10 mouse cellular contexts compared by ENCODE assay signal in the genomic region with DNA sequence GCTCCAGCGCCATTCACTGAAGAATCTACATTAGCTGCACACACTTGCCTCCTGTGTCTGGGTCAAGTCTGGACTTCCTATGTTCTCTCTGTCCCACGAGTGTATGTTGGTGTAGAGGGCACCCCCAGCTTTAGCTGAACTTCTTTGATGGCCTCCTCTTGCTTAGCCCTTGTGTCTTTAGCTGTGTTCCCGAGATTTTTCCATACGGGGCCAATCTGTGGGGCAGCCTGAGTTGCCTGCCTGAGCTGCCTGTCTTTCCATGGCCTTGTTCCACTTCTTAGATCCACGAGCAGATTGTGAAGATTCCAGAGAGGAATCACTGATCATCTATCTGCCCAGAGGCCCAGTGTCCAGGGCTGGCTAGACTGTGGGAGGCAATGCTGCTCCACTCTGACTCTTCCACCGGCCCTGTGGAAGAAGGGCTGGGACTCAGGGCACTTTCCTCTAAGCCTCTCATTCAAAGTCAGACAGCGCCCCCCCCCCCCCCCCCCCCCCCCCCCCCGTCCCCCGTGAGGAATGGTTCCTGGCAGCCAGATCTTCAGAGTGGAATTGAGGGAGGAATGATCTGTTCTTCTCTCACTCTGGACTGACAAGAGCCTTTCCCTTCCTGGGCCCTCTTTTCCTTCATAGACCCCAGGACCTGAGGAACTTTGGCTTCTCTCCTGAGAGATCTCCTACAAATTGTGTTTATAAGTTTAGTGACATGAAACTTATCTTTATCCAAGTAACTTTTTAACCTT. TPM values are rescaled to one million over a fixed set of nuclear protein-coding genes. Genes with fewer than 3 reads are reported as not detected.
DNase-seq lines count a peak whose midpoint lies in the region; ATAC-seq and TF ChIP-seq lines count a peak whose summit lies in the region.
"Had no signal": no experiment of that assay in that cellular context is flagged by ENCODE, and none has a peak within 500 bp of the region (broad histone marks: within the 10 kb centered on the region; RNA-seq: fewer than 3 reads in every experiment).

No protein-coding gene starts in this region.

- no peaks in the 10 kb centered on the region for H3K36me3 ChIP-seq in kidney, embryonic 16.5 days (ENCODE audit: insufficient read depth, low read length)
- H3K36me3 ChIP-seq in embryonic facial prominence, embryonic 14.5 days (ENCODE audit: control insufficient read depth, insufficient read depth, low read length) = no peaks in the 10 kb centered on the region
- no peaks in the 10 kb centered on the region for H3K36me3 ChIP-seq in neural tube, embryonic 12.5 days

- H3K27ac ChIP-seq in kidney, embryonic 16.5 days (ENCODE audit: low read length) = peak overlapping the region; percentile 89
- peak overlapping the region; percentile 94 for H3K27ac ChIP-seq in embryonic facial prominence, embryonic 14.5 days (replicated peaks; ENCODE audit: low read depth, low read length)
- 0 out of 2 replicates have a peak overlapping the region, but pooled peaks have one; percentile 7 for H3K27ac ChIP-seq in neural tube, embryonic 12.5 days
- no peak overlapping the region for H3K27ac ChIP-seq in left cerebral cortex, adult 2 months

- no peak overlapping the region; the same call in 1 of the 2 replicates for H3K4me2 ChIP-seq in kidney, embryonic 16.5 days (replicated peaks; ENCODE audit: low read depth, low read length)
- peak overlapping the region; percentile 33 for H3K4me2 ChIP-seq in embryonic facial prominence, embryonic 14.5 days (ENCODE audit: low read depth, low read length)
- peak overlapping the region; percentile 25; the same call in 1 of the 2 replicates for H3K4me2 ChIP-seq in neural tube, embryonic 12.5 days (replicated peaks)

- TF ChIP-seq CTCF in left cerebral cortex, adult 2 months (IDR thresholded peaks at IDR 0.05) = no peak

- WGBS in kidney, embryonic 16.5 days = 36% methylated on average over 6 of the region's 9 CpGs
- 38% methylated on average over 5 of the region's 9 CpGs for WGBS in embryonic facial prominence, embryonic 14.5 days
- 46% methylated on average over 6 of the region's 9 CpGs for whole genome bisulfite sequencing in neural tube, embryonic 12.5 days

- peak overlapping the region; percentile 4; the same call in 1 of the 2 replicates for H3K9ac ChIP-seq in kidney, embryonic 16.5 days (replicated peaks; ENCODE audit: low read length)
- H3K9ac ChIP-seq in embryonic facial prominence, embryonic 14.5 days (ENCODE audit: low read depth, low read length) = 0 out of 2 replicates have a peak overlapping the region, but pooled peaks have one; percentile 27
- H3K9ac ChIP-seq in neural tube, embryonic 12.5 days = no peak overlapping the region

- H3K27me3 ChIP-seq in kidney, embryonic 16.5 days (ENCODE audit: insufficient read depth, low read length) = no peaks in the 10 kb centered on the region
- H3K27me3 ChIP-seq in embryonic facial prominence, embryonic 14.5 days (replicated peaks; ENCODE audit: control insufficient read depth, insufficient read depth, low read length) = no peaks in the 10 kb centered on the region
- H3K27me3 ChIP-seq in neural tube, embryonic 12.5 days (replicated peaks) = no peaks in the 10 kb centered on the region

- H3K4me1 ChIP-seq in kidney, embryonic 16.5 days (ENCODE audit: insufficient read depth, low read length) = peaks cover 3% of the 10 kb centered on the region; the same call in 1 of the 2 replicates
- peaks cover 5% of the 10 kb centered on the region for H3K4me1 ChIP-seq in embryonic facial prominence, embryonic 14.5 days (ENCODE audit: control insufficient read depth, insufficient read depth, low read length)
- peaks cover 5% of the 10 kb centered on the region for H3K4me1 ChIP-seq in neural tube, embryonic 12.5 days

- ATAC-seq in kidney, embryonic 16.5 days (ENCODE audit: low FRiP score, low TSS enrichment) = 0 out of 2 replicates have a peak, but pooled peaks have one; percentile 37
- no peak for ATAC-seq in embryonic facial prominence, embryonic 14.5 days (ENCODE audit: low read depth)
- no peak for ATAC-seq in neural tube, embryonic 12.5 days (ENCODE audit: low FRiP score, low read depth)

- no peaks in the 10 kb centered on the region for H3K9me3 ChIP-seq in kidney, embryonic 16.5 days (ENCODE audit: low read length)
- no peaks in the 10 kb centered on the region for H3K9me3 ChIP-seq in embryonic facial prominence, embryonic 14.5 days (ENCODE audit: control insufficient read depth, low read length)
- no peaks in the 10 kb centered on the region for H3K9me3 ChIP-seq in neural tube, embryonic 12.5 days

- intact Hi-C loops in left cerebral cortex, adult 2 months (cut with DNase I) = loop anchor here (10.0 kb wide), 1 partner anchor 966 kb away; no protein-coding TSS in a partner anchor

- no peak for DNase-seq in kidney, postnatal 36 days
- DNase-seq in embryonic facial prominence, embryonic 14.5 days (ENCODE audit: low spot score) = no peak
- peak; percentile 36 to 51 for DNase-seq in kidney, postnatal 4 days
- no peak for DNase-seq in gastrocnemius, adult 8-10 months (ENCODE audit: low spot score in 2 of 2)
- no peak for DNase-seq in left cerebral cortex, adult 2 months (ENCODE audit: extremely low spot score in 1 of 2, low spot score in 2 of 2)
- DNase-seq in right cerebral cortex, postnatal 36 days (ENCODE audit: low spot score in 2 of 2) = no peak

- H3K4me3 ChIP-seq in kidney, embryonic 16.5 days (ENCODE audit: low read length) = no peak overlapping the region
- no peak overlapping the region for H3K4me3 ChIP-seq in embryonic facial prominence, embryonic 14.5 days (ENCODE audit: low read depth, low read length)
- no peak overlapping the region for H3K4me3 ChIP-seq in neural tube, embryonic 12.5 days
- no peak overlapping the region for H3K4me3 ChIP-seq in left cerebral cortex, adult 2 months

RNA-seq across cellular contexts. Expression of gene Gm17387, which starts 12.1 kb away (rescaled TPM):
- not detected in 2 replicates for polyA plus RNA-seq in kidney, embryonic 16.5 days (2015; fragmentation: Nextera tagmentation; extraction: Ambion mirVana)
- not detected in 2 replicates for polyA plus RNA-seq in embryonic facial prominence, embryonic 14.5 days (2014; fragmentation: Nextera tagmentation; extraction: Ambion mirVana)
- not detected in 2 replicates for polyA plus RNA-seq in neural tube, embryonic 12.5 days (2016; fragmentation: Nextera tagmentation; extraction: Ambion mirVana)
- not detected for total RNA-seq in gastrocnemius, adult 8-10 months (2022)
- total RNA-seq in left cerebral cortex, adult 2 months (2021) = not detected
- total RNA-seq: megakaryocyte progenitor cell, adult 5-6 weeks had no signal
- polyA plus RNA-seq: testis, adult 2 months had no signal

RNA-seq across cellular contexts. Expression of gene B4galnt4, which starts 19.9 kb away (rescaled TPM):
- 13.2 and 13.9 TPM in 2 replicates for polyA plus RNA-seq in kidney, embryonic 16.5 days (2015; fragmentation: Nextera tagmentation; extraction: Ambion mirVana)
- 6.6 and 10.3 TPM in 2 replicates for polyA plus RNA-seq in embryonic facial prominence, embryonic 14.5 days (2014; fragmentation: Nextera tagmentation; extraction: Ambion mirVana)
- 40.8 and 41.5 TPM in 2 replicates for polyA plus RNA-seq in neural tube, embryonic 12.5 days (2016; fragmentation: Nextera tagmentation; extraction: Ambion mirVana)
- under 1 TPM in 2 of 4 experiments, not detected in 2; 0.20 to 0.59 TPM for total RNA-seq in gastrocnemius, adult 8-10 months (2022)
- total RNA-seq in left cerebral cortex, adult 2 months (2021) = 10 to 100 TPM; 87.4 to 95.9 TPM

RNA-seq across cellular contexts. Expression of gene Ifitm6, which starts 23.3 kb away (rescaled TPM):
- polyA plus RNA-seq in kidney, embryonic 16.5 days (2015; fragmentation: Nextera tagmentation; extraction: Ambion mirVana) = 0.94 and 1.5 TPM in 2 replicates
- polyA plus RNA-seq in embryonic facial prominence, embryonic 14.5 days (2014; fragmentation: Nextera tagmentation; extraction: Ambion mirVana) = 1.6 and 2.1 TPM in 2 replicates
- 0.42 and 0.54 TPM in 2 replicates for polyA plus RNA-seq in neural tube, embryonic 12.5 days (2016; fragmentation: Nextera tagmentation; extraction: Ambion mirVana)
- total RNA-seq in gastrocnemius, adult 8-10 months (2022) = not detected
- under 1 TPM in 1 of 2 experiments, not detected in 1; 0.57 TPM for total RNA-seq in left cerebral cortex, adult 2 months (2021)

RNA-seq across cellular contexts. Expression of gene Ifitm3, which starts 30.5 kb away (rescaled TPM):
- polyA plus RNA-seq in kidney, embryonic 16.5 days (2015; fragmentation: Nextera tagmentation; extraction: Ambion mirVana) = 210 and 234 TPM in 2 replicates
- polyA plus RNA-seq in embryonic facial prominence, embryonic 14.5 days (2014; fragmentation: Nextera tagmentation; extraction: Ambion mirVana) = 170 and 178 TPM in 2 replicates
- polyA plus RNA-seq in neural tube, embryonic 12.5 days (2016; fragmentation: Nextera tagmentation; extraction: Ambion mirVana) = 23.9 and 29.2 TPM in 2 replicates
- 10 to 100 TPM; 20.8 to 38.8 (median 27.1) TPM for total RNA-seq in gastrocnemius, adult 8-10 months (2022)
- 10 to 100 TPM; 10.9 to 16.7 TPM for total RNA-seq in left cerebral cortex, adult 2 months (2021)

RNA-seq across cellular contexts. Expression of gene Pkp3, which starts 37.0 kb away (rescaled TPM):
- polyA plus RNA-seq in kidney, embryonic 16.5 days (2015; fragmentation: Nextera tagmentation; extraction: Ambion mirVana) = 9.2 and 10.5 TPM in 2 replicates
- polyA plus RNA-seq in embryonic facial prominence, embryonic 14.5 days (2014; fragmentation: Nextera tagmentation; extraction: Ambion mirVana) = 30.0 and 33.5 TPM in 2 replicates
- 1.6 and 3.1 TPM in 2 replicates for polyA plus RNA-seq in neural tube, embryonic 12.5 days (2016; fragmentation: Nextera tagmentation; extraction: Ambion mirVana)
- total RNA-seq in gastrocnemius, adult 8-10 months (2022) = not detected
- total RNA-seq in left cerebral cortex, adult 2 months (2021) = not detected

Comparison
In these comparisons a context has a peak if more than half of its experiments do, and no peak if none do; other contexts are left out.
1. DNase-seq: peak in kidney, postnatal 4 days (2 of 2); none in kidney, postnatal 36 days (0 of 2), embryonic facial prominence, embryonic 14.5 days (single experiment), gastrocnemius, adult 8-10 months (0 of 2), left cerebral cortex, adult 2 months (0 of 2) and right cerebral cortex, postnatal 36 days (0 of 2).